Mouse (Mus musculus): ENCODE measurements around the gene Wnt7b. TPM values are rescaled to one million over a fixed set of nuclear protein-coding genes. Genes with fewer than 3 reads are reported as not detected.

The Wnt7b gene
- total and polyA plus RNA-seq, 3 experiments, result not detected

DNA sequence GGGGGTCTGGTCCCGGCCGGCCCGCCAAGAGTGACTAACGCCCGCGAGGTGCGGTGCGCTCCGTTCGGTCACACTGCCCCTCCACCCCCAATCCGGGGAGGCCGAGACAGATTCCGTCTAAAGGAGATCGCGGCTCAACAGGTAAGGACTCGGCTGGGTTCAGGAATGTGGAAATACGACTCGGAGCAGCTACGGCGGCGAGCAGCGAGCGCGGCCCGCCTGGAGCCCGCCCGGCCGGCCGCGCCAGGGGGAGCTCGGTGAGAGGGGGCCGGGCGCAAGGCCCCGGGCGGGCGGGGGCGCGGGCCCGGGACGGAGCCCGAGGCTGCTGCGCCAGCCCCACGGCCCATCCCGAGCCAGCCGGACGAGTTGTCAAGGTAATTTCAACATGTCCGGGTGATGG, 1.8 kb downstream of the Wnt7b start:
- TF ChIP-seq E2F4 (IDR thresholded peaks at IDR 0.05; ENCODE audit: insufficient replicate concordance, low read depth, low read length) (no peak), ZNF384 (IDR thresholded peaks at IDR 0.05; ENCODE audit: low read depth, low read length) (no peak), TCF12 (IDR thresholded peaks at IDR 0.05; ENCODE audit: low read depth, low read length) (no peak), ZC3H11A (IDR thresholded peaks at IDR 0.05; ENCODE audit: low read depth, low read length) (no peak), RCOR1 (conservative IDR thresholded peaks at IDR 0.05; ENCODE audit: low read depth, low read length) (no peak)
- H3K27ac ChIP-seq (ENCODE audit: insufficient read depth, low read depth), result no peak overlapping the region
- H3K4me2 ChIP-seq (ENCODE audit: insufficient read depth, low read depth, poor library complexity, severe bottlenecking), result no peak overlapping the region
- H3K9ac ChIP-seq (ENCODE audit: insufficient read depth, low read depth), result no peak overlapping the region
- peaks cover 11% of the 10 kb centered on the region for H3K9me3 ChIP-seq (replicated peaks; ENCODE audit: low read length)
- no peak overlapping the region for H3K4me3 ChIP-seq (replicated peaks in 1 of 3; ENCODE audit: low read depth in 2 of 3, low read length in 2 of 3, poor library complexity in 1 of 3)
- no peak for DNase-seq (ENCODE audit: extremely low read depth)
- dilution Hi-C loops (cut with MboI; ENCODE audit: extremely low pct_ligation_motif_present, extremely low pct_unique_long_range_greater_than_20kb, low sequenced_read_pairs) (no loop called here), in situ Hi-C loops (cut with MboI; ENCODE audit: low pct_ligation_motif_present, low pct_unique_long_range_greater_than_20kb, low sequenced_read_pairs) (loop anchor here (5.0 kb wide), 2 partner anchors 98 to 308 kb away; no protein-coding TSS in a partner anchor)
- no peaks in the 10 kb centered on the region for H3K36me3 ChIP-seq (replicated peaks in 1 of 2; ENCODE audit: control insufficient read depth in 1 of 2, insufficient read depth in 1 of 2, low read length in 1 of 2)
- H3K27me3 ChIP-seq (replicated peaks), result peaks cover 23% of the 10 kb centered on the region
- H3K4me1 ChIP-seq (ENCODE audit: control insufficient read depth in 1 of 2, insufficient read depth in 2 of 2), result no peaks in the 10 kb centered on the region
- H3K79me2 ChIP-seq (replicated peaks; ENCODE audit: control insufficient read depth, extremely low read depth, insufficient read depth, poor library complexity, severe bottlenecking), result no peaks in the 10 kb centered on the region

- H3K9me3 ChIP-seq (replicated peaks; ENCODE audit: low read length), result peaks cover 11% of the 10 kb centered on the region
- no peak overlapping the region for H3K27ac ChIP-seq (ENCODE audit: insufficient read depth, low read depth)
- no peaks in the 10 kb centered on the region for H3K79me2 ChIP-seq (replicated peaks; ENCODE audit: control insufficient read depth, extremely low read depth, insufficient read depth, poor library complexity, severe bottlenecking)
- no peak for DNase-seq (ENCODE audit: extremely low read depth)
- H3K27me3 ChIP-seq (replicated peaks), result peaks cover 28% of the 10 kb centered on the region
- TF ChIP-seq POLR2A (IDR thresholded peaks at IDR 0.05; ENCODE audit: low read depth, low read length) (no peak), ZKSCAN1 (IDR thresholded peaks at IDR 0.05; ENCODE audit: borderline replicate concordance, low read depth, low read length) (no peak), MAFK (IDR thresholded peaks at IDR 0.05; ENCODE audit: insufficient replicate concordance, low read length) (no peak), CHD1 (IDR thresholded peaks at IDR 0.05; ENCODE audit: low read depth, low read length) (no peak), EP300 (IDR thresholded peaks at IDR 0.05; ENCODE audit: low read length) (no peak), ETS1 (conservative IDR thresholded peaks at IDR 0.05; ENCODE audit: low read depth, low read length) (no peak), RAD21 (IDR thresholded peaks at IDR 0.05; ENCODE audit: low read depth, low read length) (no peak), HCFC1 (IDR thresholded peaks at IDR 0.05; ENCODE audit: low read depth, low read length) (no peak), MXI1 (IDR thresholded peaks at IDR 0.05; ENCODE audit: low read depth, low read length) (no peak), PAX5 (IDR thresholded peaks at IDR 0.05; ENCODE audit: low read length) (no peak), IRF4 (IDR thresholded peaks at IDR 0.05; ENCODE audit: low read depth, low read length) (no peak), JUN (IDR thresholded peaks at IDR 0.05; ENCODE audit: insufficient read depth, low read depth, low read length) (no peak), UBTF (IDR thresholded peaks at IDR 0.05; ENCODE audit: low read depth, low read length) (no peak), MYC (IDR thresholded peaks at IDR 0.05; ENCODE audit: low read depth, low read length) (no peak), SMC3 (IDR thresholded peaks at IDR 0.05; ENCODE audit: low read depth, low read length) (no peak), ZMIZ1 (IDR thresholded peaks at IDR 0.05; ENCODE audit: low read depth, low read length) (no peak), ZNF384 (IDR thresholded peaks at IDR 0.05; ENCODE audit: low read depth, low read length) (no peak), RCOR1 (conservative IDR thresholded peaks at IDR 0.05; ENCODE audit: low read depth, low read length) (no peak), GABPA (IDR thresholded peaks at IDR 0.05; ENCODE audit: insufficient replicate concordance, low read depth, low read length) (no peak)
- H3K4me1 ChIP-seq (ENCODE audit: control insufficient read depth in 1 of 2, insufficient read depth in 2 of 2), result no peaks in the 10 kb centered on the region
- in situ Hi-C loops (cut with MboI; ENCODE audit: low pct_ligation_motif_present, low pct_unique_long_range_greater_than_20kb, low sequenced_read_pairs) (loop anchor here (5.0 kb wide), 1 partner anchor 266 kb away; no protein-coding TSS in a partner anchor), dilution Hi-C loops (cut with MboI; ENCODE audit: extremely low pct_ligation_motif_present, extremely low pct_unique_long_range_greater_than_20kb, low sequenced_read_pairs) (no loop called here)
- H3K4me2 ChIP-seq (ENCODE audit: insufficient read depth, low read depth, poor library complexity, severe bottlenecking), result no peak overlapping the region
- H3K9ac ChIP-seq (ENCODE audit: insufficient read depth, low read depth), result no peak overlapping the region
- no peaks in the 10 kb centered on the region for H3K36me3 ChIP-seq (replicated peaks in 1 of 2; ENCODE audit: control insufficient read depth in 1 of 2, insufficient read depth in 1 of 2, low read length in 1 of 2)
- H3K4me3 ChIP-seq (replicated peaks in 1 of 3; ENCODE audit: low read depth in 2 of 3, low read length in 2 of 3, poor library complexity in 1 of 3), result no peak overlapping the region
These were observed 4.5 kb downstream of the Wnt7b start for GRCm38 (mm10) chr15:85577583-85578460.
